Mouse (Mus musculus) megakaryocyte, embryonic 14.5 days (primary cell): ENCODE measurements around the gene Mroh8.

Experiments
- FLI1 ChIP-seq: IDR thresholded peaks from 2 replicates; pipeline ENCODE4 v1.6.1; 2012; ENCODE audit warnings: low read length, inconsistent platforms, mixed read lengths
- GATA1 ChIP-seq: IDR thresholded peaks from 3 replicates; pipeline ENCODE4 v1.6.1; 2012; ENCODE audit warnings: mixed read lengths, low read length, inconsistent platforms, borderline replicate concordance

DNA sequence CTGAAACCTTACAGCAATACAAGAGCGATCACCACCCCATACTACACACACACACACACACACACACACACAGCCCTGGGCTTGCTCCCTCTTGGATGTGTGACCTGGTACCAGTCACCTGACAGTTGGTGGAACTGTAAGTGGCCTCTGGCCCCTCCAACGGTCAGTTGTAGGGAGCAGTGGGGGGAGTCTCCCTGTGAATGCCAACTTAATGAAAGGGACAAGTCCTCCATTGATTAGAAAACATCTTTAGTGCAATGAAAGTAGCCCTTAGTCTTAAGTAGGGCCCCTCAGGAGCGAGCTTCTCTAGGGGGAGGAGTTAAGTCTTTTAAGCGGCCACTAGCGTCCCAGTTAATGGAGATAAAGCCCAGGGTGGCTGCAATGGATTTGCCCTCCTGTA is 48.8 kb upstream of the Mroh8 start:
- no peak for TF ChIP-seq GATA1
- no peak for TF ChIP-seq FLI1
